ENCODE assay signal across 1 mouse cellular context in the genomic region with DNA sequence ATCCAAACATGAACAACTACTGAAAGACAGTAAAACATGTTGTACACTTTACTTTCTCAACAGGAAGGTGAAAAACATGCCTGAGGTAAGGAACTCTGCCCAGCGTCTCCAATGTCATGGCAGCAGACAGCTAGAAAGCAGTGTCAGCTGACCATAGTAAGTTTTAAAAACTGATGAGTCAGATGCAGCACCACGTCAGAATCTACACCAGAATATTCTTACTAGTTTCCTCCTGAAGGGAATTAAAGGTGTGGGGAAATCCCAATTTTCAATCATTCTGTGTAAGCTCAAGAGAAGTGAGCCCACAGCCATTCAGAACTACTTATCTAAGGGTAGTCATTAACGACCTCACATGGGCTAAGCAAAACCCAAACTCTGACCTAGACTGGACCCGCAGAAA.
TF ChIP-seq lines count a peak whose summit lies in the region.

No protein-coding gene starts in this region.

TF ChIP-seq in CH12.LX, 34 proteins besides CTCF, POLR2A, EP300 and RAD21 (continued from another document):
- TF ChIP-seq MXI1 (IDR thresholded peaks at IDR 0.05; ENCODE audit: low read depth, low read length) (peak; percentile 52; the same call in 1 of the 2 replicates), ELF1 (IDR thresholded peaks at IDR 0.05; ENCODE audit: low read depth, low read length) (no peak)
